Mouse (Mus musculus) CH12.LX (cell line): ENCODE data around the gene Rps5.

Experiments
- E2F4 ChIP-seq: IDR thresholded peaks from 2 replicates; pipeline ENCODE4 v1.6.1; 2011; ENCODE audit warnings: low read depth, low read length, improper control_type of control experiment; ENCODE audit not compliant: insufficient replicate concordance
- HCFC1 ChIP-seq: IDR thresholded peaks from 2 replicates; pipeline ENCODE4 v1.6.1; 2012; ENCODE audit warnings: low read depth, mild to moderate bottlenecking, inconsistent platforms, low read length, improper control_type of control experiment
- KAT2A ChIP-seq: IDR thresholded peaks from 2 replicates; pipeline ENCODE4 v1.6.1; 2012; ENCODE audit warnings: low read length, improper control_type of control experiment, inconsistent platforms; ENCODE audit not compliant: insufficient replicate concordance
- MAX ChIP-seq: IDR thresholded peaks from 2 replicates; pipeline ENCODE4 v1.6.1; 2011; ENCODE audit warnings: low read length, improper control_type of control experiment
- POLR2AphosphoS2 ChIP-seq: IDR thresholded peaks from 2 replicates; pipeline ENCODE4 v1.6.1; 2011; ENCODE audit warnings: low read depth, low read length, improper control_type of control experiment
- TBP ChIP-seq: conservative IDR thresholded peaks from 2 replicates; pipeline ENCODE4 v1.6.1; 2011; ENCODE audit warnings: low read depth, low read length, improper control_type of control experiment

DNA sequence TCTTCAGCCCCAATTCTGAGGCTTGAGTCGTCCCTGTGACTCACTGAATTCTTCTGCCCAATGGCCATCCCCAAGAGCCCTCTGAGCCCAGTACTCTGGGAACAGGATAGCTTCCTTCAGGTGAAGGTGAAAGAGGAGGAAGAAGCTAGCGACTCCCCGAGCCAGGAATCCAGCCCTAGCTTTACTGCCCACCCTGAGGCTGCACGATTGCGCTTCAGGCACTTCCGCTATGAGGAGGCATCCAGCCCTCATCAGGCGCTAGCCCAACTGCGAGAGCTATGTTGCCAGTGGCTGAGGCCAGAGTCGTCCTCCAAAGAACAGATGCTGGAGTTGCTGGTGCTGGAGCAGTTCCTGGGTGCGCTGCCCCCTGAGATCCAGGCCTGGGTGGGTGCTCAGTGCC, 18.5 kb upstream of the Rps5 start:
- TF ChIP-seq POLR2AphosphoS2 (no peak), MAX (no peak), TBP (no peak), E2F4 (no peak), HCFC1 (no peak), KAT2A (no peak)
